Comparison of ENCODE assay signal across 28 mouse cellular contexts in the genomic region with DNA sequence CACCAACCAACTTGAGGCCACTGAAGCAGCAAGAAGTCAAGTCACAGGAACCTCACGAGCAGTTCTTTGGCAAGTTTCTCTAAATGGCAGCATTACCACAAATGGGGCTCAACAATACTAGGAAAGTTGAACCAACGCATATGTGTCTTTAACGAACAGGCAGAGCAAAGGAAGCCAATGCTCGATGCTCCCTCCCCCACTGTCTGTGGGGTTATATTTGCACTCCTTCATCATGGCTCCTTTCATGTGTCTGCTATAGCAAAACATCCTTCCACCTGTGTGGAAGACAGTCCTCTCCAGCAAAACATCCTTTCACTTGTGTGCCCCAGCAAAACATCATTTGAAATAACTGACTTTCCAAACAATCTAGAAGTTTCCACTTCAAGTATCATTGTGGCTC.
A peak's percentile ranks its signal among the peaks of the same experiment; 100 is the strongest.
DNase-seq lines count a peak whose midpoint lies in the region; ATAC-seq and TF ChIP-seq lines count a peak whose summit lies in the region.
"Had no signal": no experiment of that assay in that cellular context is flagged by ENCODE, and none has a peak within 500 bp of the region (broad histone marks: within the 10 kb centered on the region; RNA-seq: fewer than 3 reads in every experiment).

No protein-coding gene starts in this region.

- TF ChIP-seq EP300 in heart, postnatal 0 days (IDR thresholded peaks at IDR 0.05; ENCODE audit: low read depth): no peak
- TF ChIP-seq EP300 in heart, adult 2 months (IDR thresholded peaks at IDR 0.05; ENCODE audit: insufficient read depth, low read depth, low read length): no peak
- TF ChIP-seq EP300 in CH12.LX (IDR thresholded peaks at IDR 0.05; ENCODE audit: low read length): peak; percentile 24; the same call in 1 of the 2 replicates

- dilution Hi-C loops in CH12.LX (cut with MboI; ENCODE audit: extremely low pct_ligation_motif_present, extremely low pct_unique_long_range_greater_than_20kb, low sequenced_read_pairs): no loop called here

- in situ Hi-C loops in CH12.LX (cut with MboI; ENCODE audit: low pct_ligation_motif_present, low pct_unique_long_range_greater_than_20kb, low sequenced_read_pairs): no loop called here

- peaks cover 20% of the 10 kb centered on the region for H3K4me1 ChIP-seq in heart, postnatal 0 days (ENCODE audit: control insufficient read depth, insufficient read depth)
- H3K4me1 ChIP-seq in heart, adult 2 months (ENCODE audit: control insufficient read depth, insufficient read depth, low read length): no peaks in the 10 kb centered on the region
- peaks cover 3 to 54% of the 10 kb centered on the region in 2 experiments; a peak in 2 of 4 replicates for H3K4me1 ChIP-seq in CH12.LX (ENCODE audit: control insufficient read depth in 1 of 2, insufficient read depth in 2 of 2)
- H3K4me1 ChIP-seq in intestine, embryonic 15.5 days (replicated peaks): no peaks in the 10 kb centered on the region
- H3K4me1 ChIP-seq: limb, embryonic 15.5 days; neural tube, embryonic 13.5 days had no signal

- no peaks in the 10 kb centered on the region for H3K36me3 ChIP-seq in heart, postnatal 0 days (replicated peaks; ENCODE audit: control insufficient read depth, insufficient read depth, low read length)
- peaks cover 4% of the 10 kb centered on the region; the same call in 1 of the 2 replicates for H3K36me3 ChIP-seq in heart, adult 2 months (ENCODE audit: control insufficient read depth, insufficient read depth, low read length)
- H3K36me3 ChIP-seq in CH12.LX (replicated peaks in 1 of 2; ENCODE audit: control insufficient read depth in 1 of 2, insufficient read depth in 1 of 2, low read length in 1 of 2): peaks cover 0 to 2% of the 10 kb centered on the region in 2 experiments
- no peaks in the 10 kb centered on the region for H3K36me3 ChIP-seq in intestine, embryonic 15.5 days
- H3K36me3 ChIP-seq: embryonic facial prominence, embryonic 10.5 days; forebrain, embryonic 10.5 days; heart, embryonic 12.5 days; limb, embryonic 15.5 days; neural tube, embryonic 13.5 days had no signal

- intact Hi-C loops in heart, adult 2 months (cut with DNase I): no loop called here

- H3K79me2 ChIP-seq in heart, adult 2 months (replicated peaks; ENCODE audit: control insufficient read depth, insufficient read depth, low read length): no peaks in the 10 kb centered on the region; the same call in 1 of the 2 replicates
- no peaks in the 10 kb centered on the region for H3K79me2 ChIP-seq in CH12.LX (replicated peaks; ENCODE audit: control insufficient read depth, extremely low read depth, insufficient read depth, poor library complexity, severe bottlenecking)

- H3K27ac ChIP-seq in heart, postnatal 0 days (ENCODE audit: low read depth): peak overlapping the region; percentile 35; the same call in 1 of the 2 replicates
- H3K27ac ChIP-seq in heart, adult 2 months: no peak overlapping the region
- no peak overlapping the region for H3K27ac ChIP-seq in CH12.LX (ENCODE audit: insufficient read depth, low read depth)
- no peak overlapping the region for H3K27ac ChIP-seq in intestine, embryonic 15.5 days
- H3K27ac ChIP-seq: embryonic facial prominence, embryonic 10.5 days; forebrain, embryonic 10.5 days; hindbrain, postnatal 0 days; limb, embryonic 15.5 days; liver, embryonic 14.5 days; neural tube, embryonic 13.5 days; stomach, postnatal 0 days had no signal

- H3K9ac ChIP-seq in heart, postnatal 0 days (replicated peaks; ENCODE audit: low read depth, low read length): no peak overlapping the region
- H3K9ac ChIP-seq in heart, adult 2 months (ENCODE audit: low read depth, low read length): no peak overlapping the region
- no peak overlapping the region for H3K9ac ChIP-seq in CH12.LX (ENCODE audit: insufficient read depth, low read depth)
- no peak overlapping the region for H3K9ac ChIP-seq in intestine, embryonic 15.5 days
- H3K9ac ChIP-seq: heart, embryonic 12.5 days; limb, embryonic 15.5 days; liver, embryonic 14.5 days; lung, embryonic 14.5 days; neural tube, embryonic 13.5 days had no signal

- WGBS in heart, postnatal 0 days: 91% methylated on average over 4 of the region's 4 CpGs
- 87% methylated on average over 4 of the region's 4 CpGs for WGBS in heart, adult 2 months
- 82% methylated on average over 4 of the region's 4 CpGs for WGBS in intestine, embryonic 15.5 days

- no peaks in the 10 kb centered on the region for H3K27me3 ChIP-seq in heart, postnatal 0 days (ENCODE audit: control insufficient read depth, insufficient read depth, low read length)
- H3K27me3 ChIP-seq in heart, adult 2 months (ENCODE audit: control insufficient read depth, insufficient read depth, low read length): no peaks in the 10 kb centered on the region
- H3K27me3 ChIP-seq in CH12.LX (replicated peaks): no peaks in the 10 kb centered on the region
- H3K27me3 ChIP-seq in intestine, embryonic 15.5 days (replicated peaks): no peaks in the 10 kb centered on the region
- H3K27me3 ChIP-seq: heart, embryonic 12.5 days; limb, embryonic 15.5 days; neural tube, embryonic 13.5 days had no signal

- no peak for ATAC-seq in heart, postnatal 0 days (ENCODE audit: insufficient read depth, low read depth)
- peak; percentile 39; the same call in 1 of the 2 replicates for ATAC-seq in neutrophil, adult 5-6 weeks (ENCODE audit: extremely low read depth, insufficient number of reproducible peaks, low FRiP score, poor library complexity, severe bottlenecking)
- ATAC-seq in monocyte, adult 5-6 weeks (replicated peaks; ENCODE audit: insufficient number of reproducible peaks, low FRiP score, low TSS enrichment, poor library complexity, severe bottlenecking): no peak
- ATAC-seq in intestine, embryonic 15.5 days: no peak
- ATAC-seq: forebrain, embryonic 16.5 days; hindbrain, postnatal 0 days had no signal

- no peaks in the 10 kb centered on the region for H3K9me3 ChIP-seq in heart, postnatal 0 days (replicated peaks; ENCODE audit: control insufficient read depth, low read length)
- H3K9me3 ChIP-seq in CH12.LX (replicated peaks; ENCODE audit: low read length): no peaks in the 10 kb centered on the region
- H3K9me3 ChIP-seq in intestine, embryonic 15.5 days: no peaks in the 10 kb centered on the region
- H3K9me3 ChIP-seq: embryonic facial prominence, embryonic 10.5 days; forebrain, embryonic 10.5 days; heart, embryonic 12.5 days; limb, embryonic 15.5 days; neural tube, embryonic 13.5 days had no signal

- no peak for TF ChIP-seq POLR2A in heart, adult 2 months (IDR thresholded peaks at IDR 0.05; ENCODE audit: insufficient read depth, low read depth, low read length)
- TF ChIP-seq POLR2A in CH12.LX (IDR thresholded peaks at IDR 0.05; ENCODE audit: low read depth, low read length): no peak

- H3K4me2 ChIP-seq in heart, postnatal 0 days (ENCODE audit: low read depth, low read length): no peak overlapping the region
- no peak overlapping the region for H3K4me2 ChIP-seq in CH12.LX (ENCODE audit: insufficient read depth, low read depth, poor library complexity, severe bottlenecking)
- H3K4me2 ChIP-seq in intestine, embryonic 15.5 days (replicated peaks): no peak overlapping the region
- H3K4me2 ChIP-seq: heart, embryonic 12.5 days; limb, embryonic 15.5 days; lung, embryonic 14.5 days; neural tube, embryonic 13.5 days had no signal

- H3K4me3 ChIP-seq in heart, postnatal 0 days (ENCODE audit: low read depth, low read length): no peak overlapping the region
- H3K4me3 ChIP-seq in heart, adult 2 months: no peak overlapping the region
- no peak overlapping the region for H3K4me3 ChIP-seq in CH12.LX (replicated peaks in 1 of 3; ENCODE audit: low read depth in 2 of 3, low read length in 2 of 3, poor library complexity in 1 of 3)
- H3K4me3 ChIP-seq in intestine, embryonic 15.5 days (replicated peaks): no peak overlapping the region
- H3K4me3 ChIP-seq: embryonic facial prominence, embryonic 10.5 days; forebrain, embryonic 10.5 days; heart, embryonic 12.5 days; limb, embryonic 15.5 days; neural tube, embryonic 13.5 days had no signal

- DNase-seq in heart, postnatal 0 days (ENCODE audit: low spot score): no peak
- DNase-seq in heart, adult 2 months: no peak
- DNase-seq in CH12.LX (ENCODE audit: extremely low read depth): no peak
- peak; percentile 72 for DNase-seq in thymus, postnatal 25 days
- DNase-seq in embryo, embryonic 11 days: no peak
- DNase-seq: adrenal gland, postnatal 25 days; cerebellum, adult 9-11 months; gastrocnemius, postnatal 10 days; heart, adult 11 months; heart, postnatal 14 days; kidney, adult 18-20 months; kidney, postnatal 14 days; left cerebral cortex, postnatal 4 days; lung, embryonic 14.5 days; lung, postnatal 4 days; midbrain, embryonic 14.5 days had no signal

- TF ChIP-seq CTCF in heart, postnatal 0 days (IDR thresholded peaks at IDR 0.05; ENCODE audit: low read depth): no peak
- no peak for TF ChIP-seq CTCF in heart, adult 2 months (IDR thresholded peaks at IDR 0.05)
- no peak for TF ChIP-seq CTCF in CH12.LX (conservative IDR thresholded peaks at IDR 0.05 in 1 of 2, IDR thresholded peaks at IDR 0.05 in 1 of 2; ENCODE audit: low read depth in 2 of 2, low read length in 2 of 2)

- no peak for TF ChIP-seq RAD21 in CH12.LX (IDR thresholded peaks at IDR 0.05; ENCODE audit: low read depth, low read length)

TF ChIP-seq in CH12.LX, 34 proteins besides CTCF, POLR2A, EP300 and RAD21:
- peak; percentile 41 for TF ChIP-seq BHLHE40 (IDR thresholded peaks at IDR 0.05; ENCODE audit: low read depth, low read length)
- TF ChIP-seq ETS1 (conservative IDR thresholded peaks at IDR 0.05; ENCODE audit: low read depth, low read length): peak; percentile 27; the same call in 1 of the 2 replicates
- TF ChIP-seq KAT2A (IDR thresholded peaks at IDR 0.05; ENCODE audit: insufficient replicate concordance, low read length): no peak
- TF ChIP-seq MAFK (IDR thresholded peaks at IDR 0.05; ENCODE audit: insufficient replicate concordance, low read length): no peak
